Mouse (Mus musculus) layer of hippocampus, postnatal 10 days (tissue): ENCODE measurements at regions not wholly inside any gene's neighbourhood (a gene's known extent, or its start where the extent isn't known, plus 50 kb on each side); places are given as distances from the start of the nearest gene placed in this dataset.
"Not testable (repeated sequence)": the region's sequence is repeated elsewhere in the genome, so short reads cannot be mapped to it uniquely, and the experiment has no call there.

ENCODE experiments used
- DNase-seq, 2 experiments: peaks; one replicate each; pipeline ENCODE4 v3.0.0; 2021; ENCODE audit warnings: low spot score in 2 of 2

- peak; percentile 84 to 86 for DNase-seq
Measured at GRCm38 (mm10) chr8:24386462-24386861, 339.2 kb downstream of the Adam3 start.

- no peak for DNase-seq
Measured at GRCm38 (mm10) chr8:24383963-24384435, 341.7 kb downstream of the Adam3 start.

GRCm38 (mm10) chr8:24383130-24383962 lies 342.3 kb downstream of the Adam3 start:
- no peak for DNase-seq

- no peak for DNase-seq
Measured at GRCm38 (mm10) chr8:24381666-24382253, 343.9 kb downstream of the Adam3 start.

- no peak for DNase-seq
Measured at GRCm38 (mm10) chr8:24378070-24378469, 347.6 kb downstream of the Adam3 start.

- not testable (repeated sequence) for DNase-seq
Measured at GRCm38 (mm10) chr8:24376846-24377245, 348.8 kb downstream of the Adam3 start.

- DNase-seq, result no peak
Measured at GRCm38 (mm10) chr8:24374503-24374902, 351.1 kb downstream of the Adam3 start.

- DNase-seq, result no peak
Measured at GRCm38 (mm10) chr8:24372068-24372467, 353.6 kb downstream of the Adam3 start.

GRCm38 (mm10) chr8:24366000-24366399 lies 359.7 kb downstream of the Adam3 start:
- DNase-seq, result no peak

- no peak for DNase-seq
Measured at GRCm38 (mm10) chr8:24364685-24365084, 361.0 kb downstream of the Adam3 start.

GRCm38 (mm10) chr8:24359022-24359600 lies 366.5 kb downstream of the Adam3 start:
- no peak for DNase-seq

GRCm38 (mm10) chr8:24355146-24355545 lies 370.5 kb downstream of the Adam3 start:
- no peak for DNase-seq

GRCm38 (mm10) chr8:24353842-24354241 lies 371.8 kb downstream of the Adam3 start:
- DNase-seq, result no peak

GRCm38 (mm10) chr8:24352322-24352721 lies 373.3 kb downstream of the Adam3 start:
- no peak for DNase-seq

GRCm38 (mm10) chr8:24351760-24352159 lies 373.9 kb downstream of the Adam3 start:
- DNase-seq, result no peak

- DNase-seq, result no peak
Measured at GRCm38 (mm10) chr8:24346390-24347113, 379.1 kb downstream of the Adam3 start.

- no peak for DNase-seq
Measured at GRCm38 (mm10) chr8:24338694-24339093, 387.0 kb downstream of the Adam3 start.

GRCm38 (mm10) chr8:24337635-24338034 lies 388.0 kb downstream of the Adam3 start:
- DNase-seq, result peak; percentile 38 to 52

GRCm38 (mm10) chr8:24335709-24336108 lies 389.9 kb downstream of the Adam3 start:
- no peak for DNase-seq

GRCm38 (mm10) chr8:24333705-24334104 lies 391.9 kb downstream of the Adam3 start:
- no peak for DNase-seq

- DNase-seq, result no peak
Measured at GRCm38 (mm10) chr8:24310893-24311292, 414.8 kb downstream of the Adam3 start.

GRCm38 (mm10) chr8:24294565-24294964 lies 431.1 kb downstream of the Adam3 start:
- DNase-seq, result no peak
